Mouse (Mus musculus) heart, postnatal 0 days (tissue): Measurements from ENCODE around the gene Ppp1r37.

Source experiments
- CTCF ChIP-seq: IDR thresholded peaks from 2 replicates; pipeline ENCODE4 v1.5.1; 2016; ENCODE audit warnings: antibody characterized with exemption, control low read depth, low read depth
- EP300 ChIP-seq: IDR thresholded peaks from 2 replicates; pipeline ENCODE4 v1.6.1; 2016; ENCODE audit warnings: antibody characterized with exemption, low read depth

GRCm38 (mm10) chr7:19572926-19573775 lies 10.3 kb upstream of the Ppp1r37 start:
- TF ChIP-seq CTCF (no peak), EP300 (no peak)
